Mouse (Mus musculus): ENCODE data around the gene Dusp1.

Dusp1 gene

DNA sequence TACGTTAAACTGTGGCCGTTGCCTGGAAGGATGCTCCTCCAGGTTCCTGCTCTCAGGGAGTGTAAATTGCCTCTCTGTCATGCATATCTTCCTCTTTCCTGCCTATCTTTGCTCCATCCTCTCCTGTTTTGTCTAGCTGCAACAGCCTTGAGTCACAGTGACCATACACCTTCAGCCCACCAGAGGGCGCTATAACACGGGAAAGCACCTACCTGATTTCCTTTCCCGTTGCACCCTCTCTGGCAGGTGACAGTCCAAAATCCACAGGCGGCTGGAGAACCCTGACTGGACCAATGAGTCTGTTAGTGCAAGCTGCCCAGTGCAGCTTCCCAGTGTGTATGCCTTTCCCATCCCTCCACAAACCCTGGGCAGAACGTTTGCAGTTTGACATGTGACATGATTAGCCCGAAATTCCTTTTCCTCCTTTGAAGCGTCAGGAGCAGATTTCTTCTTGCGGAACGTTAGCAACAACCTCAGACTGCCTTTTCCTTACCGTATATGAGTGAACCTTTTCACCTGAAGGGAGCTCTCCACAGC lies 99.2 kb downstream of the Dusp1 start:
- DNase-seq (ENCODE audit: low spot score), result peak; percentile 77

DNA sequence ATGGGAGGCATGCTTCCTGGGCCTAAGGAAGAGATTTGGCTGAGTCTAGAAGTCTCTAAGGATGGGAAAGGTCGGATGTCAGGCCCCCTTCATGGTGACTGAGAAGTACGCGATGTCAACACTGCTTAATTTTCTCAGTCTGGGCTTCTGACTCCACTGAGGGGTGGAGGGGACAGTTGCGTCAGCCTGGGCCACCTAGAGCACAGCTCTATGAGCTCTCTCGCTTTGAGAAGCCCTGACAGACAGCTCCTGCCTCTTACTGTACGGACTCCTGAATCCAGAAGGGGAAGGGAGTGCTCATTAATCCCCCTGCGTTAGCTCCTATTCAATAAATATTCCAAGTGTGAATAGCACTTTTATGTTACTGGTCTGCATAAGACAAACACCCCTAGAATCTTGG lies 103.9 kb downstream of the Dusp1 start:
- DNase-seq (ENCODE audit: low spot score), result no peak

DNA sequence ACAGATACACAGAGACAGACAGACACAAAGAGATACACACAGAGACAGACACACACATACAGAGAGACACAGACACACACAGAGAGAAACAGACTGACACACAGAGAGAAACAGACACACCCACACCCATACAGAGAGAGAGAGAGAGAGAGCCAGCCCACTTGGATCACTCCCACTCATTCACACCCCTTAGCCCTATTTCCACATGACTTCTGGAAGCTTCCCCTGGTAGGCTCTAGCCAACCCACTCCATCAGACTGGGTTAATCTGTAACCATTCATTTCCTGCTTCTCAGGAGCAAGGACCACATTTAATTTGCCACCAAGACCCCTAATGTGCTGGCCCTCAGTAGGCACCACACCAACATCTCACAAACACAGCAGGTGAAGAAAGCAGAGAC lies 104.4 kb downstream of the Dusp1 start:
- DNase-seq (ENCODE audit: low spot score), result no peak
